Mouse (Mus musculus) 3T3-L1 (cell line): ENCODE data around the gene Slit3.

Experiments
- DNase-seq: peaks from one replicate; pipeline ENCODE4 v3.0.0-alpha.2; 2015; ENCODE audit warnings: low read depth, low spot score

Slit3 gene

DNA sequence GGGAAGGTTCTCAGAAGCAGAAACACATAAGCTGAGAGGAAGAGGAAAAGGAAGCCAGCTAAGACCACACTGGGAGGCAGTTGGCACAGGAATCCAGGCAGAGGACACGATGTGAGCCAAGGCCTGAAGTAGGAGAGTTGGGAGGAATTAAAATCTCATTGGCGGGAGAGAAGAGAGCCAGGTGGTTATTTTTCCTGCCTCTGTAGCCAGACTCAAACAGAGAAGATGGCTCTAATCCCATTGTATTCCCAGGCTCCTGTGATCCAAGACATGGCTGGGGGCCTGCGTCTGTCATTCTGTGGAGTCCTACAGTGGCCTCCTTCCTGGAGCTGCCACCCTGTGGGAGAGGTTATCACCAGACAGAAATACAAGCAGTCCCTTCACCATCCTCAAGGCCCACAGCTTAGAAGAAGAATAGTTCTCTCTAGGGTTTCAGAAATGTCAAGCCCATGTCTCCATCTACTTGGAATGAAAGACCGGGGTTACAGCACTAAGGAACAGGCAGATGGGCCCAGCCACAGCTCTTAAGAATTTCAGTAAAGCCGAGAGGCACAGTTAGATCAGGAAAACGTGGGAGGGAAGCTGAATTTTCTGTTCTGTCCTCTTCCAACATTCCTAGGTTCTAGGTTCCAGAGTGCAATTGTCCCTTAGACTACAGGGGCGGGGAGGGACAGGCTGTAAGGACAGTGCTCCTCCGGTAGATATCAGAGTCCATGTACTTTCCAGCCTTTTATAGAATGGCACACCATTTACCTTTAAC is 183.4 kb downstream of the Slit3 start:
- no peak for DNase-seq

DNA sequence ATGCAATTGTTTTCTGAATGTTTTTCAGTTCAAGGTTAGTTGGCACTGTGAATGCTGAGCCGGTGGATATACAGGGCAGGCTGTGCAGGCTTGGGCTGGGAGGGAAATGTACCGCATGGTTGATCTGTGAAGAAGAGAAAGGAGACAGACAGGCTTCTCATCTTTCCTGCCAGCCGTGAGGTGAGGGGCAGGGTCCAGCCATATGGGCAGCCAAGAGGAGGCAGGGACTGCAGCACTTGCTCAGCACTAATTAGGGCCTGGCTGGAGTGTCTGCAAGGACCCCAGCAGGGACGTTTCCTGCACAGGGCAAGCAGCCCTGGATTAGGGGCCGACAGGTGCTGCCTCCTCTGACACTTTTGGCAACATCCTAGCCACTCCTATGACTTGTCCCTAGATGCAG is 184.1 kb downstream of the Slit3 start:
- DNase-seq: no peak

DNA sequence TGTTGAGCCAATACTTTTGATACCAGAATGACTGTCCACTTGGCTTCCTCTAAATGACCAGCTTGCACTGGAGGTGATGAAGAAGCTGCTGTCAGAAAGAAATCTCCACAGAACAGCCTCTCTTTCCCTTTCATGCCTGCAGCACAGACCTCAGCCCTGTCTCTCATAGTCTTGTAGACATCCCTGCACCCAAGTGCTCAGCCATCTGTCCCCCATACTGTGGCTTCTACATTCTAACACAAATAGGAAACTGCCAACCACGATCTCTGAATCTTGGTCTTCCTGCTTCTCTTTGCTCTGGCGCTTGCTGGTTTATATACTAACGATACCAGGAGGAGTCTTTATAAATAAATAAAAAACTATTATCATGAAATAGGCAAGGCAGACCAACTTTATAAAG is 184.9 kb downstream of the Slit3 start:
- no peak for DNase-seq

DNA sequence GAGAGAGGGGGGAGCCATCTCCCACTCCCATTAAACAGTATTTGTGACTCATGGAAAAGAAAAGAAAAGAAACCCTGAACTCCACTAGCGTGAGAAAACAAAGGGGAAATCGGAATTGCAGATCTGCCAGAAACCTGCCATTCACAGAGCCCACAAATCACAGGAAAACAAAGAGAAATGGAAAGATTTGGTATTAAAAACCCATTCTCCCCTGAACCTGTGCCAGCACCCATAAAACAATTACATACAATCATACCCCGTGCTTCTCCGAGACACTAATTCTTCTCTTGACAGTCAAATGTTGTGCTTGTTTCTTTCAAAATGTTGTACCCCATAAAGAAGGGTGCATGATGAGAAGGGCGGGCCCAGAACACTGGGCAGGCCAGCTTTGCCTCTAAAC is 185.9 kb downstream of the Slit3 start:
- no peak for DNase-seq

DNA sequence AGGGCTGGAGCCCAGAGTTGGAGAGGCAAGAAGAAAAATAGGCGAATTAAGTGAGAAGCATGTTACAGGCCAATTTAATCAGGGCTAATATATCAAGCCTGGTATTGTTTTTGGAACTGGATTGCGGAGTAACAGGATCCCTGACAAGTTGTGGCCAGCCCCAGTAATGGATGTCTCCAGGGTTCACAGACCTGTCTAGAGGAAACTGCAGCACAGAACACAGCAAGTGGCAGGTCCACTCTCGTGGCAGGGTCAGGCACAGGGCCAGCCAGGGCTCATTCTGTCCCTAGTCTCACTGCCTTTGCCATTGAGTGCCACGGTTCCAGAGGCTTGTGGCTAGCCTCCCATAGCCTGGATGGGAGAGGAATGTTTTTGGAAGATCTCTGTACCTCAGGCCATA is 187.0 kb downstream of the Slit3 start:
- DNase-seq: no peak

DNA sequence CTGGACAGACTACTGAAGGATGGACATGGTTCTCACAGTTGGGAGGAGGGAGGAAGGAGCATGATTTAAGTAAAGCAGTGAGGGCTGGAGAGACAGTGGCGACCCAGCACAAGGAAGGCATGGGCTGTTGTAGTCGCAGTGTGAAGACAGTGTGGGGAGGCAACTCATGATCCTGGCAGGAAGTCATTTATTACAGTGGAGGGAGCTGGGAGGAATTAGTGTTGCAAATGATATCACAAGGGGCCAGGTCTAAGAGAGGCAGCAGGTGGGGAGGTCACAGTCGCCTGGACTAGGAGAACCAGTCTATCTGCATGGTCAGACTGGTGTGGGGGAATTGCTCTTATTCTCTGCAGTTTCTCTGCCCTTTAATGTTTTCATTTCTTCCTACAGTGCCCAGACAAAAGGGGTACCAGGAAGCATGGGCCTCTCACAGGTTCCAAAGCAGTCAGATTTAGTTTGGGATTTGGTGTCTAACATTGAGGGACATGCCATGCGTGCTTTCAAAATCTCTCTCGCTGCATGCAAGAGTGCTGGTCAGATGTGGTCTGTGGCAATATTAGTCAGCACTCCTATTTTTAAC is 194.5 kb downstream of the Slit3 start:
- no peak for DNase-seq

DNA sequence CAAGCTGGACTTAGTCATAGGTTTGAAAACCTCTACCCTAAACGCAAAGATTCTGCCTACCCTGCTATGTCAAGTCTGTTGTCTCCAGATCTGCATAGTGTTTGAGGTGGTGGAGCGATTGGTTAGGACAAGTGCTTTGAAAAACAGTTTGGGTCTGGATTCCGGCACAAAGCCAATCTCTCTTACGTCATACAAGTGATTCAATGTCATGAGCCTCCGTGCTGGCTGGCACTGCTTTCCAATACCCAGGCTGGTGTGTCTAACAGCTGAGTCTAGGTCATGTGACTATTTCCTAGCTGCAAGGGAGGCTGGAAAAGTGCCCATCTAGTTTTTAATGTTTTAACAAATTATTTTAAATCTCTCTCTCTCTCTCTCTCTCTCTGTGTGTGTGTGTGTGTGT is 196.2 kb downstream of the Slit3 start:
- DNase-seq: no peak

DNA sequence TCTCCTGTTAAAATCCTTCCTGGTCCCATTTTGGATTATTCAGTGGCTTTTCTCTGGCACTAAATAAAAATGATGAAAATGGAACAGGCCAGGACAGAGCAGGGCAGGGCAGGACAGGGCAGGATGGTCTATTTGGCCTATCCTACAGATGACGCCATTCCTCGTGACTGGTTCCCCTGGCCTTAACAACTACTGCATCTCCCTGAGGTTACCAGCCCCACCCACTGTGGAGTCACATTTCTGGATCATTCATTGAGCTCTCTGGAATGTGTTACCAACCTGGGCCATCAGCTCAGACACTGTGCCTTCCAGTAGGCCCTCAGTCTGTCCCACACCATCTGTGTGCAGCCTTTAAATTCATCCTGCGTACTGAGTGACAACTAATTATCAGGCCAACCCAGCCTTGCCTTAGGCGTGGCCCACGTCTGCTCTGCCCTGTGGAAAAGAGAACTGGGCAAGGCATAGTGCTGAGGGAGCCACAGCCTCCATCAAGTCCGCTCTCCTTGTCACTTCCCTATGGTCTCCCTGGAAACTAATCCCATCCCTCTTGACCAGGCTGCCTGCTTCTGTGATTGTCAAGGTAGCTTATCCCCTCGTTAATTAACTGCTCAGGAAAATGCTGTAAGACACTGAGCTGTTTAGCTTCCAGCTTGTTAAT is 196.9 kb downstream of the Slit3 start:
- DNase-seq: no peak

DNA sequence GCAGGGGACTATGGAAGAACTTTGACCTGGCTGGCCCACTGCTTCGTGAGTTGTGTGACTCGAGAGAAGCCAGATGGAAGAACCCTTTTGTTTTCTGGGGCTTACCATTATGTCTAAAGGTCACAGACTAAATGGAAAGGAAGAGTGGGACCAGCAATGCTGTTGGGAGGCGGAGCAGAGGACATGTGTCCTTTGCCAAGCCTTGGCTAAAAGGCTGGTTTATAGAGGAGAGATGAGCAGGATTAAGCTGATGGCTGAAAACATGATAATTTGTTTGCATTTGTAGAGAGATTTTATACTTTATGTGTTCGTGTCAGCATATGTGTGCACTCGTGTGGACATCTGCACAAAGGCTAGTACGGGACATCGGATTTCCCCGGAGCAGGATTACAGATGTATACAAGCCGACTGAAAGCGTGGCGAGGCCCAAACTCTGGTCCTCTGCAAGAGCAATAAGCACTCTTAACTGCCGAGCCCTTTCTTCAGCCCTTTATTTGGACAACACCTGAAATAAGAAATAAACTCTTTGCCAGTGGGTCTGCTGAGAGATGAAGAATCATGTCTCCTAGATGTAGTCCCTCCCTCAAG is 197.5 kb downstream of the Slit3 start:
- DNase-seq: no peak

DNA sequence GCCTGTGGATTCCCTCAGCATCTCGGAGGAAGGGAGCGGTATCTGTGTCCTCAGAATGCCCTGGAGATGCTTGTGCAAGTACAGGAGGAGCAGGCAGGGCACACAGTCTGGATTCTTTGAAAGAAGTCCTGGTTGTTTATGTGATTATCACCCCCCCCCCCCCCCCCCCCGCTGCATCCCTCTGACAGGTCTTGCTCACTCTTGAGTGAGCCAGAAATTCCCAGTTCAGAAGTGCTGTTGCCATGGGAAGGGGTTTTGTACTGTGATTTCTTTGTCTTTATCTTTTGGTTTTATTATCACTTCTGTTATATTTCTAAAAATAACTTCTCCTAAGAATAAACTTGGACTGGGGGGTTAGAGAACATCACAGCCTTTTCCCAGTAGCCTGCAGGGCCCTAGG is 199.5 kb downstream of the Slit3 start:
- DNase-seq: no peak

DNA sequence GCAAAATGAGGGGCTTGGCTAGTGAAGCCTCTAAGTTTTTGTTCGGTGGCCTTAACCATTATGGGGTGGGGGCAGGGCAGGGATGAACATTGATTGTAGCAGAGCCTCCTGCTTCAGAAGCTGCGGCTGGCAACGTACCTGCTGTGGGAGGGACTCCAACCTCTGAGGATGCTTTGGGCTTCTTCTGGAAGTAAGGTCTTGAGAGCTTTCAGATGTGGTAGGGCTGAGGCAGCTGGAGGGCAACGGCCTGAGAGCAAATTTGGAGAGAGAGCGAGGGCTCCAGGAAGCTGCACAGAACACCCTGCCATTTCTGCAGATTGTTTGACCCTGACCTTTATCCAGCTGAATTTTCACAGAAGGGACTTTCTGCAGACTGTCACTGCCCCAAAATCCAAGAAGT is 203.4 kb downstream of the Slit3 start:
- no peak for DNase-seq

DNA sequence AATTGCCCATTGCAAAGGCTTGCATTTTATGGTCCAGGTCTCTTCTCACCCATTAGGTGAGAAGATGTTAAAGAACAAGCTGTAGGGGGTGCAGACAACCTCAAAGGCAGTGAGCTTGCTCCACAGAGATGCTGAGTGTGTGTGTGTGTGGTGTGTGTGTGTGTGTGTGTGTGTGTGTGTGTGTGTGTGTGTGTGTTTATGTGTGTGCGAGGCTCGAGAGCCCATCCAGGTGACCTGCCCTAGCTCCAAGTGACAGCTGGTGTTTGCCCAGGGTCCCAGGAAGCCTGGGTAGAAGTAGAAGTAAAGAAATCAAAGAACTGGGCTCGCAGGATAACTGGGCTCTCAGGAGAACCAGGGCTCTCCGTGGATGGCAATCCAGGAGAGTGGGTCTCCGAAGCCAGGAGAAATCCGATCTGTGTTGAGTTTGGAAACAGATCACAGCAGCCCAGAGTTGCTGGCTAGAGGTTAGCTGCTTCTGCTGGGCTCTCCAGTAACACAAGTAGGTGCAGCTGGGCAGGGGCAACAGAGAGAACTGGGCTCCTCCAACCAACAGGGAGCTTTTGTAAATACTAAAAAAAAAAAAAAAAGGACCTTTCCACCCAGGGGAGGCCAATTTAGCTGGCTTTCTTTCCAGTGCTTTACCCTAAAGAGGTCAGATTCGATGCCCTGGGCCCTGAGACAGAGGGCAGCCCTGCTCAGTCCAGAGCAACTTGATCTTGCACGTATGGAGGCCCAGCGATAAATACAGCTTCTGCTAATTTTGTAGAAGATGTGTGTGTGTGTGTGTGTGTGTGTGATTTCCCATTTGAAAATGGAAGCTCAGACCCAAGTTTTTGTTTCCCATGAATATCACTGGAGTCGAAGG is 204.3 kb downstream of the Slit3 start:
- no peak for DNase-seq

DNA sequence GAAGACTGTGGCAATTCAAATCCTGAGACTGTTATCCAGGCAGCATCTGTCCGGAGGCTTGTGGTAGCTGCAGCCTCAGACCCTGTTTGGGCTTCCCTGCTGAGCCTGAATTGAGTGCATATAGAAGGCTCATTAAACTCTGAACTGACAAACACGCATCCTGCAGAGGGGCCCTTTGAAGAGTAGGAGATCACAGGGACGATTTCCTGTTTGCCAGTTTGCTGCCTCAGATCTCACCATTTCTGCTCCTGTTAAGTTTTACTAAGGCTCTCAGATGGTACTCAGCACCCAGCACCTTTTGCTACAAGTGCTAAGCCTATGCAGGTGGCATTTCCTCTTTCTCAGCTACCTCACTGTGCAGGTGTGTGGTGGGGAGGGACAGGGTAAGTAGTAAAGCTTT is 205.3 kb downstream of the Slit3 start:
- DNase-seq: no peak

DNA sequence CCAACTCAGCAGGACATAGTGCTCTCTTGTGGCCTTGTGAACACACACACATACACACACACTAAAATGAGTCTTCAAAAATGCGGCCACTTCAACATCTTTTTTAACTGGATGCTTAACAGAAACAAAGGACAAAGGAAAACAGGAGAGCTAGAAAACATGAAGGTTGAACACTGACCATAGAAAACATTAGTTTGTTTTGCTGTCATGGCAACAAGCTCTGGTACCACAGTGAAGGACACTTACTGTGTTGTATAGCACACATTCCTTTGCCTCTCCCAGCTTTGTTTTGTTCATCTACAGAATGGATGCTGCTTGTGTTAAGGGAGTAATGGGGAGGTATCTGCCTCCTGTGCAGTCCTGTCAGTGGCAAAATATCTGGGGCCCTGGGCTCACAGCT is 206.9 kb downstream of the Slit3 start:
- no peak for DNase-seq

DNA sequence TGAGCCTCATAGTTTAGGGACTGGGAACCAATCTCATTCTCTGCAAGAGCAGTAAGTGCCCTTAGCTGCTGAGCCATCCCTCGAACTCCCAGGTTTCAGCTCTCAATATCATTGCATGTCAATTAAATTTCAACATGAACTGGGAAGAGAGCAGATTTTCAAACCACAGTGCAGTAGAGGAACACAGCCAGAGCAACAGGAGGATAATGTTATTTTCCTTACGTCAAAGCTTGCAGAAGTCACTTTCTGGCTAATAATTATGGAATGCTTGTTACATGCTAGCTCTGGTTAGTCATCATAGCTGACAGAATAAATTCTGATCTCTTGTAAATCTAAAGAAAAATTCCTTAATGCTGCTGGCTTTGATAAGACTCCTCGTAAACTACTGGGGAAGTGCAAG is 210.5 kb downstream of the Slit3 start:
- peak; percentile 58 for DNase-seq

DNA sequence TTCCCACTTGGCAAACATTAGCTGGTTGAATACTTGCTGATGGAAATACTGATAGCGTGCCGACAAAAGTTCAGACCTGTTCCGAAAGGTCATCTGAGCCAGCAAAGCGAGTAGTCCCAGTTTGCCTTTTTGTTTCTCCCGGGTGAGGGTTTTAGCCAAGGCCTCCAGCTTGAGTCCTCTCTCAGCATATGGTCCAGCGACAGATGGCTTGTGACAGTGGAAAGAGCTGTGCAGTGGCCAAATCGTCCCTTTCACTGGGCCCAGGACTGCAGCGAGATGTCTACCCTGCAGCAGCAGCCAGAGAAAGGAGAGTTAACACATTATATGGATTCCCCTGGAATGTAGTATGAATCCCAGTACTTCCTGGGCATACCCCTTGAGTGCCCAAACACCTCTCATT is 215.5 kb downstream of the Slit3 start:
- DNase-seq: no peak

DNA sequence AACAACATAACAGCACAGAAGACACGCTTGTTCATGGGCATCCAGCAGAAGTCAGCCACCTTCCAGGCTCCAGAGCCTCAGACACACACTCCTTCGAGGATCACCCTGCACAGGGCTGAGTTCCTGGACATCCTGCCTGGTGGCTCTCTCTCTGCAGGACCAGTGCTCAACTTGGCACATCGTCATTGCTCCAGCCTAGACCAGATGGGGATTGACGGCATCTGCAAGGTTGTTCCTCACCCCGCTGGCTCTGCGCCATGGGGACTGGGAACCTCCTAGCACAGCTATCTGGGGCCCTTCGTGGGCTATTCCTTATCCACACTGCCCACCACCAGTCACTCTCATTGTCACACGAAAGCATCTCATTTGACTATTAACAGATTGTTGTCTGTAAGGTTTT is 216.5 kb downstream of the Slit3 start:
- DNase-seq: no peak

DNA sequence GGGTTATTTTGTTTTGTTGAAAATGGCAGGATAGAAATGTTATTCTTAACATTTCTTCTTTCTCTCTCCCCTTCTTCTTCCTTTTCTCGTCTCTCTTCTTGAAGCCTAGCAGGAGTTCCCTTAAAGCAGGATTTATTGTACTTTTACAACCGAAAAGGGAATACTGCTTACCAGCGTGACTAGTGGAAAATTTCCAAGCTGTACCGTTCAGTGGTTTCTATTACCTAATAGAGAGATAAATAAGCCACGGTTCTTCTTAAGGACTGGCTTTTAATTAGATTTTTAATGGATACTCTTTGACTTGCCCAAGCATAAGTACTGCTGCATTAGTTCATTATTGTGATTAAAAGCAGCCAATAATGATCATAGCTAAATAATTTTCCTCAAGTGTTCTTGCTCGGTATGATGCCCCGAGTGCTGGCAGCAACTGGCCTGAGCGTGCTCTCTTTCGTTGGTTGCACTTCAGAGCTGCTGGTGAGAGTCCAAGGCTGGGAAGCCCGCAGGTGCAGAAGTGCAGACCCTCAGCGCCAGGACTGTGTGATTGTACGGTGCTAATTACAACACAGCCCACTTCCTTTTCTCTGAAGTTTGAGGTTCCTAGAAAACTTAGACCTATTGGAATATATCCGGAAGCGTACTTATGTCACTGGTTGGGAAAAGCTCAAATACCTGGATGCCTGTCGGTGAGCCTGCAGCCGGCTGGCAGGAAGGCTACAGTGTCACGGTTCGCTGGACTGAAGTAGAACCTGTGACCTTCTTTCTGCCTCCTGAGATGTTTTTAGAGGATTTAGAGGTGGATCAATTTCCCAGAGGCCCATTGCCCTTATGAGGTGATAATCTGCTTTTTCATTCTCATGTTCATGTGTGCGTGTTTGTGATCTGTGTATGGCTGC is 217.1 kb downstream of the Slit3 start:
- no peak for DNase-seq

DNA sequence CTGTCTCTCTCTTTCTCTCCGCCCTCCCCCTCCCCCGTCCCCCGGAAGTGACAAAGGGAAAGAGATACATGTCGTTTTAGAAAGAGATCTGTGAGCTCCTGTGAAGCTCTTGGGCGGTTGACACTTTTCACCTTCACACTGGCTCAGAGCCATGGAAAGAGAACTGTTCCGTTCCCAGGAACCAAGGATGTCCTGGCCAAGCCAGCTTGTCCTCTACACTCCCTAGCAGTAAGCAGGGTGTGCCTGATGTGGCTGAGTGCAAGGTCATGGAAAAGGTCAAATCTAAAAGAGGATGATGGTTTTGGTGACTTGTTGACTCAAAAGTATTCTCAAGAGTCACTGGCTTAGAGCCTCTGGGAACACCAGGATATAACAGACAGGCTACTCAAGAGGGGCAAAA is 219.7 kb downstream of the Slit3 start:
- no peak for DNase-seq

DNA sequence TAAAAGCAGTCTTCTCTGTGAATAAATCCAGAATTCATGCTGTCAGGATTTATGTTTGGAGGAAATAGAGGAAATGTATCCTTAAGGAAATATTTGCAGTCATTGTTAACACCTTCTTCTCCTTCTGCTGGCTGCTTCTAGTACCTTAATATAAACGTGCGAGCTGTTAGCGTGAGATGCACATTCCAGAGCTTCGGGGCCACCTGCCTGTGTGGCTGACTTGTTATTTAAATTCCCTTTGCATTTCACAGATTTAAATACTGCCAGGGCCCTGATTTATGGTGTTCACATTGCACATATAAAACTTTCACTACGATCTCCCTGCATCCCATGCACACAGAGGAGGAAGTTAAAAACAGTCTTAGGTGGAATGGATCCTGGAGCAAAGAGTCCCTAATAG is 221.5 kb downstream of the Slit3 start:
- no peak for DNase-seq
